Mouse (Mus musculus) liver, adult 2 months (tissue): ENCODE data around the gene Pkdrej.

Experiments
- CTCF ChIP-seq: fragments of 200-500 bp; IDR thresholded peaks from 2 replicates; pipeline ENCODE4 v1.5.1; 2011; ENCODE audit warnings: low read depth, low read length, control low read depth
- POLR2A ChIP-seq: fragments of 200-500 bp; IDR thresholded peaks from 2 replicates; pipeline ENCODE4 v1.6.1; 2011; ENCODE audit warnings: low read length, control low read depth; ENCODE audit not compliant: insufficient read depth; ENCODE audit errors: extremely low read depth

DNA sequence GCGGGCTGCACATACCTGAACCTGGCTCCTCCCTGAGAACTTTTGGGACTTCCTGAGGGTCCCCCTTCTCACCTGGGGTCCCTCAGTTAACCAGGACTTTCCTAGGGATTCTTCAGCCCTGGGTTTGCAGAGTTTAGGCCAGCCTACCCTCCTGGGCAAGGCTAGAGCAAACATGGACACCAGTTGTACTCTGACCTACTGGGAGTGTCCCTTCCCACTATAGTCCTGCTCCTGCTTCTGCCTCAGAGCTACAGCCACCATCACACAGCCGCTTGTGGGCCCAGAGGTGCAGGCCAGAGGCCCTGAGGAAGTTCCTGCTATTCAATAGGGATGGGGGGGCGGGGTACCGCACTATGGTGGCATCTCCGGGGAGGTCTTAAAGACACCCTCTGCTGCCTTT, 7.9 kb upstream of the Pkdrej start:
- no peak for TF ChIP-seq CTCF
- TF ChIP-seq POLR2A, result no peak
